ENCODE assay signal across 9 mouse cellular contexts in genomic region chr3:118674121-118674745, GRCm38 (mm10).
DNase-seq lines count a peak whose midpoint lies in the region; ATAC-seq lines count a peak whose summit lies in the region.
"Had no signal": no experiment of that assay in that cellular context is flagged by ENCODE, and none has a peak within 500 bp of the region (broad histone marks: within the 10 kb centered on the region; RNA-seq: fewer than 3 reads in every experiment).

No protein-coding gene starts in this region.

- H3K4me1 ChIP-seq in hindbrain, embryonic 11.5 days (replicated peaks; ENCODE audit: control insufficient read depth, insufficient read depth, low read length): no peaks in the 10 kb centered on the region
- peaks cover 15% of the 10 kb centered on the region for H3K4me1 ChIP-seq in midbrain, embryonic 12.5 days

- H3K9ac ChIP-seq in hindbrain, embryonic 11.5 days (ENCODE audit: low read depth, low read length): no peak overlapping the region
- no peak overlapping the region for H3K9ac ChIP-seq in midbrain, embryonic 12.5 days (replicated peaks)

- H3K4me2 ChIP-seq in hindbrain, embryonic 11.5 days (replicated peaks; ENCODE audit: low read depth, low read length): no peak overlapping the region
- H3K4me2 ChIP-seq in midbrain, embryonic 12.5 days (replicated peaks): peak overlapping the region; percentile 34

- H3K9me3 ChIP-seq in hindbrain, embryonic 11.5 days (ENCODE audit: control insufficient read depth, low read length): no peaks in the 10 kb centered on the region
- no peaks in the 10 kb centered on the region for H3K9me3 ChIP-seq in midbrain, embryonic 12.5 days

- H3K4me3 ChIP-seq in hindbrain, embryonic 11.5 days (ENCODE audit: low read depth, low read length): no peak overlapping the region
- no peak overlapping the region for H3K4me3 ChIP-seq in midbrain, embryonic 12.5 days

- no peaks in the 10 kb centered on the region for H3K27me3 ChIP-seq in hindbrain, embryonic 11.5 days (ENCODE audit: control insufficient read depth, insufficient read depth, low read length)
- 0 out of 2 replicates have a peak, but pooled peaks cover 3% of the 10 kb centered on the region for H3K27me3 ChIP-seq in midbrain, embryonic 12.5 days

- DNase-seq in right cerebral cortex, adult 2 months (ENCODE audit: low spot score in 2 of 2): peak; percentile 13 to 15
- DNase-seq in right cerebral cortex, postnatal 4 days: no peak
- peak; percentile 67 for DNase-seq in hindbrain, embryonic 11.5 days (ENCODE audit: low spot score)
- no peak for DNase-seq in lung, adult 18-20 months
- DNase-seq in lung, postnatal 36 days: no peak
- no peak for DNase-seq in thymus, adult 18-20 months
- no peak for DNase-seq in gastrocnemius, postnatal 4 days (ENCODE audit: low spot score in 2 of 2)
- DNase-seq: cerebellum, postnatal 14 days had no signal

- H3K27ac ChIP-seq in hindbrain, embryonic 11.5 days (ENCODE audit: low read depth, low read length): no peak overlapping the region
- no peak overlapping the region for H3K27ac ChIP-seq in midbrain, embryonic 12.5 days (replicated peaks)

- H3K36me3 ChIP-seq in hindbrain, embryonic 11.5 days (ENCODE audit: control insufficient read depth, insufficient read depth, low read length): no peaks in the 10 kb centered on the region
- no peaks in the 10 kb centered on the region for H3K36me3 ChIP-seq in midbrain, embryonic 12.5 days

- 38% methylated on average over 10 of the region's 10 CpGs for WGBS in hindbrain, embryonic 11.5 days
- WGBS in midbrain, embryonic 12.5 days: 30% methylated on average over 10 of the region's 10 CpGs

- peak; percentile 84 for ATAC-seq in hindbrain, embryonic 11.5 days (ENCODE audit: low FRiP score)
- peak; percentile 88 for ATAC-seq in midbrain, embryonic 12.5 days (ENCODE audit: low FRiP score, low read depth)

Comparison
In these comparisons a context has a peak if more than half of its experiments do, and no peak if none do; other contexts are left out.
1. DNase-seq: peak in right cerebral cortex, adult 2 months (2 of 2) and hindbrain, embryonic 11.5 days (single experiment); none in right cerebral cortex, postnatal 4 days (single experiment), lung, adult 18-20 months (0 of 2), lung, postnatal 36 days (single experiment), thymus, adult 18-20 months (0 of 2) and gastrocnemius, postnatal 4 days (0 of 2).